Mouse (Mus musculus): ENCODE measurements around the gene Arf3.

Gene Arf3

GRCm38 (mm10) chr15:98717301-98717700 lies 45.7 kb downstream of the Arf3 start:
- DNase-seq (ENCODE audit: low spot score) = no peak

- no peak for DNase-seq (ENCODE audit: low spot score)
Observed at GRCm38 (mm10) chr15:98714230-98714652, 48.8 kb downstream of the Arf3 start.

DNA sequence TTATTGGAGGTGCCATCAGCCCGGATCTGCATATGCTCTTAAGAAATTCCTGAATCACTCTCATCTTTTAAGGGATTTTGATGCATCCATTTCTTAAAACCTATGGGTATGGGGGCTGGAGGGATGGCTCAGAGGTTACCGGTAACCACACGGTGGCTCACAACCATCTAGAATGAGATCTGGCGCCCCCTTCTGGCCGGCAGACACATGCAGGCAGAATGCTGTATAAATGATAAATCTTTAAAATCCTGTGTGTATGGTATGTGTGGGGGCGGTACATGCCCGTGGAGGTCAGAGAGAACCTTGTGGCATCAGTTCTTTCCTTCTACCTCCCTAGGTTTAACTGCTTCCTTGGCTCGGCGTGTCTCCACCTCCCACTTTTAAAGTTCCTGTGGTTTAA lies 52.6 kb downstream of the Arf3 start:
- DNase-seq (ENCODE audit: low spot score) = peak; percentile 80

DNA sequence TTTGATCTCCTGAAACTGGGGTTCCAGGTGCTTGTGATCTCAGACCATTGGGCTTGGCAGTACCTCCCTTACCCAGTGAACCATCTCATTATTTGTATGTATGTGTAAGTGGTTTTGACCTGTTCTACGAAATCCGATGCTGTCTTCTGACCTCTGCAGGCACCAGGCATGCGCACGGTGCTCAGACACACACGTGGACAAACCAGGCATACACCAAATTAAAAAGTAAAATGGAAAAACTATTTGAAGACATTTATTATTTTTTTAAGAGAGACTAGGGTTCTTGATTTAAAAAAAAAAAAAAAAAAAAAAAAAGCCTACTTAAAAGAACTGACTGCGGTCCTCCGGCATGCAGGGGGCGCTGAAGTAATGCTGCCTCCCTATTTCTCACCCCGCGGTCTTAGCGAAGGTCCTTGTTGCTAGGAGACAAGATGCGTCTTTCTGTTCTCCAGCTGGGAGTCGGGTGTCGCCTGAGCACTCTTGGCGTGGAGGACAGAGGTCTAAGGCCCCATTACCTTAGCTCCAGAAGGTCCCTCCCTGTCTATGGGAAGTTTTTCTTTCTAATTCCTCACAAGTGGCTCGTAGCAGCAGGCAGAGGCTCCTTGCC lies 55.1 kb downstream of the Arf3 start, which contains the start of gene Ccdc65:
Gene Ccdc65, plus strand, starts transcription at position 442 of the 607 bp plus-strand sequence.
- peak; percentile 90 for DNase-seq (ENCODE audit: low spot score)

GRCm38 (mm10) chr15:98704312-98704711 lies 58.7 kb downstream of the Arf3 start:
- no peak for DNase-seq (ENCODE audit: low spot score)

DNA sequence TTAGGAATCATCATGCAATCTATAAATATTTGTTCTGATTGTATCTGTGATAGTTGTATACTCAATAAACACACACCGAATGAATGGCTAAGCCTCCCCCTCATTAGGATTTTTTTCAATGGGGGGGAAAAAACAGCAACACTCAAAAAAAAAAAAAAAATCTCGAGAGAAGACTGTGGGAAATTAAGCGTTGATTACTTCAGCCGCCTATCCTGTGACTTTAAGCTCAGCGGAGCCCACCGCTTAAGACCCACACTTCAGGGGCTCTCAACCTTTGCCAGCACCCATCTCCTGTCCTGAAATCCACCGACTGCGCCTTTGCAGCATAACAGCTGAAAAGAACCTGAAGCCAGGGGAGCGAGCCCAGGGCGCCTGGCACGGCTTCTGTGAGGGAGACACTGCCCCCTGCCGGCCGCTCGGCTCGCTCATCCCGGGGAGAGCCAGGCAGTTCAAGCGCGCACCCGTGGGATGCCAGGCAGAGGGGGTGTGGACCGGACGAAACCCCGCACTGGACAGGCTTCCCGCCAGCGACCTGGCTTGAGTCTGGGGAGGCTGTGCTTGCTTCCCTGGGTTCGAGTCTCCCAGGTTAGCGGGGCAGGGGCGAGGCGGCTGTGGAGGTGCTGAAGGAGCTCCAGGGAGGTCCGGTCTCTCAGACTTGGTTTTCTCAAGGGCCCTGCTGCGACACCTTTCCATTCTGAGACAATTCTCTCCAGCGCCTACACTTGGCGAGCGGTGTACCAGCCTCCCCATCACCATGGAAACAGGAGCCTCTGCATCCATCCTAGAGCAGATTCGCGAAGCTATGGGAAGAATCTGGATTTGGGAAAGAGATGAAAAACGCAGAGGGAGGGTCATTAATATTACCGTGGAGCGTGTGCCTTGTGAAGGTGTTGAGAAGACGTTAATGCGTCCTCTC lies 63.6 kb downstream of the Arf3 start:
- DNase-seq (ENCODE audit: low spot score) = peak; percentile 91

DNA sequence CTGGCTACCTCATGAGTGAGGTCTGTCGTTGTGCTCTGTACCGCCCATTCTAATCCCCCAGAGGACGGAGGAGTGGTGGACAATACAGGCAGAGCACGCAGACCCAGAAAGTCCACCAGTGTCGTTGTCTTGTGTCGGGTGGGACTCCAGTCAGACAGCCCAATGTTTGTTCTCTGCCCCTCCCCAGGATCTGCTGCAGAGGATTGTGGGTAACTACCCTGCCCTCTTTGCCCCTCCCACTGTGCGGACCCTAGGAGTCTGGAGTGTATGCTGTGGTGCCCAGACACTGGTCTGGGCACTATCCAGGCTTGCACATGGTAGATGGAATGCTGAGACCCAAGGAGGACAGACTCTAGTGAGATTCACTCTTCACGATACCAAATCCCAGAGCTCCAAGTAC lies 66.8 kb downstream of the Arf3 start:
- DNase-seq (ENCODE audit: low spot score) = no peak

DNA sequence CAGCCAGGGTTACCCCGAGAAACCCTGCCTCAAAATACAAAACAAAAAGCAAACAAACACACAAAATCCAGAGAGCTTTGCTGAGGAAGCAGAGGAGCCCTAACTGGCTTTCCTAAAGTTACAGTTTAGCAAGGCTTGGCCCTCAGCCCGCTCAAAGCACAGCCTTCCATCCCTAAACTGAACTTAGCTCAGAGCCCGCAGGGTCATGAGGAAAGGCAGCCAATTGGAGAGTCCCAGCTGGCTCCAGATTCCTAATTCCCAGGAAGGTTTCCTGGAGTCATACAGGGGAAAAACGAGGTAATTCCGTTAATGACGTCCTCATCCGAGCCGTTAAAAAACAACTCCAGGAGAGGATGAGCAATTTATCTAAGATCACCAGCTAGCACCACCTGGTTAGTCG lies 67.3 kb downstream of the Arf3 start:
- DNase-seq (ENCODE audit: low spot score) = no peak

DNA sequence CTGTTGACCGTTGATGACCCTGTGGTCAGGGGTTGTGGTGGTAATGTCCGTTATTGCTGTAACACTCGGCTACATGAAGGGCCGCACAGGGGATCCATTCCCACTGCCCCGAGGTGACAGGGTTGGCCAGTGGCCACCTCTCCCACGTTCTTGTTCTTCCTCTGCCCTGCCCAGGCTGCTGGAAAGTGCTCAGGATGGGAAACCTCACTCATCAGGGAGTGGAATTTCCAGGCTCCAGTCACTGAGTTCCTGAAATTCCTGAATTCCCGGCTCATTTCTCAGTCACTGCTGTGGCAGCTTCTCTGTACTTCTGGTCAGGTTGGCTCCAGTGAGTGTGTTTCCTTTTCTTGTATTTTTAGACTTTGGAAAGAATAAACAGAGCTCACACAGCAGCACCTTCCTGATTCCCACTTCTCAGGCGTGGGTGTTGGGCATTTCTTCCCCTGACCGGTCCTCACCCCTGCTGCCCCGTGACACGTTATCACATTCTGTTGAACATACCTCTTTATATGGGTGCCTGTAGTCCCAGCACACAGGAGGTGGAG lies 70.8 kb downstream of the Arf3 start:
- peak; percentile 49 for DNase-seq (ENCODE audit: low spot score)

DNA sequence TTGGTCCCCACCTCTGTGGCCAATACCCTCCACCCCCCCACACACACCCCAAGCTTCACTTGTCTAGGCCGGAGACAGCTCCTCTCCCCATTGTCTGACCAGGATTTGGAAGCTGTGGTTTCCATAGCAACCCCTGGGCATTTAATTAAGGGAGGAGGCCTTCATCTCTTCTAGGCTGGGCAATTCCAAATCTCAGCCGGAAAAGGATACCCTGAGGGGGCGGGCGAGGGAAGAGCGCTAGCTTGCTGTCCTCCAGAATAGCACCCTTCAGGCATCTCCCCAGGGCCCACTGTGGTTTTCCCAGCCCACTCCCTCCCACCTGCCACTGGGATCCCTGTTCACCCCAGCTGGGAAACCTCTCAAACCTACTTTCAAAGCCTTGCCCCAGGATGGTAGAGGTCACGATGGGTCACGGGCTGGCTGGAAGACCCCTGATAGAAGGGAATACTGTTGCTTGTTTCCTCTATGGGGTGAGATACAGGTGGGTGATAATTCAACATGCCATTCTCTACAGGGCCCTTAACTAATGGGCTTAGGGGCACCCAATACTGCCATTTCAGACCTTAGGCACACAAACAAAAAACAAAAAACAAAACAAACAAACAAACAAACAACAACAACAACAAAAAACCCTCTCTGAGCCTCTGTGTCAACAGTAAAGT lies 71.4 kb downstream of the Arf3 start:
- DNase-seq (ENCODE audit: low spot score) = peak; percentile 85

DNA sequence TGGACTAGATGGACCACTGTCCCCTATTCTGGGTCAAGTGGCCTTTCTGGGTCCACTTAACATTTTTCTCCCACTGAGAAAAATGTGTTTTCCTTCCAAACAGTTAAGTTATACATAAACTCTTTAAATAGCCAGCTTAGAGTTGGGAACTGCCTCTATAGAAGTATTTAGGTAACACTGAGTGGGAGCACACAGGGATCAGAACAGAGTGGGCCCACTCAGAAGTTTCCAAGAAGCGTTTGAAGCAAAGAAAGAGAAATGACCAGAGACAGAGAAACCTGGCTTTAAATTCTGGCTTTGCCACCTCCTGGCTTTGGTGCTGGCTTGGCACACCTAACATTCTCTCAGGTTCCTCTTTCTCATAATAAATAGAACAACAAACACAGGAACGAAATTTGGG lies 73.3 kb downstream of the Arf3 start:
- no peak for DNase-seq (ENCODE audit: low spot score)
